Mouse (Mus musculus) spleen, adult 18-20 months (tissue): Measurements from ENCODE around the gene Mphosph8.

Experiments used
- DNase-seq, 2 experiments: peaks; one replicate each; pipeline ENCODE4 v3.0.0; 2022; ENCODE audit warnings: mixed read lengths in 2 of 2

Gene Mphosph8

DNA sequence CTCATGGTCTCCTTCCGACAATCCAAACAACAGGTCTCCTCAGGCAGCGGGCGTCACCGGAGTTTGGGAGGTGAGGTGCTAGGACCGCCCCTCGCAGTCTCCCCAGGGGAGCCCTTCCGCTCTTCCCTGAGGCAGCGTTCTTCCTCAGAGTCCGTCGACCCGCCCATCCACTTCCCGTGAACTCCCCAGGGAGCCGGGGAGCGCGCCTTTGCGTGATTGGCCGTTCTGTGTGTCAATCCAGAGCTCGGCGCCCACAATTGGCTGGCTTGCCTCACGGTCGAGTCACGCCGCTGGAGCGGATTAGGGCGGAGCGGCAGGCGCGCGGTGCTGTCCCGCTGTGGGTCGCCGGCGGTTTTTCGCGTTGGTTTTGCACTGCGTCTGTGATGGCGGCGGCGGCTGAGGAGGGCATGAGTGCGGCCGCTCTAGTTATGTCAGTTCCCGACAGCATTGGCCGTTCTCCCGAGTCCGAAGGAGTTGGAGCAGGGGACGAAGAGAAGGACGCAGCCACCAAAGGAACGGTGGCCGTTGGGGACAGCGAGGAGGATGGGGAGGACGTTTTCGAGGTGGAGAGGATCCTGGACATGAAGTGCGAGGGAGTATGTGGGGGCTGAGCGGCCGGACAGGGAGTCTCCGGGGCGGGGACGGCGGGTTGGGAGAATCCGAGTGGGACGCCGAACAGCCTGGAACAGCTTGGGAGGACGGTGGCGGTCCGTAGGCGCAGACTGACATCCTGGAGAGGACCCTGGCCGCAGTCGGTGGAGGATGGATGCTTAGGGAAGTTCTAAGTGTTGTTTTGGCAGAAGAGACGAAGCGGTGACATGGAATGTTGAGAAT, at the start of gene Mphosph8:
Gene Mphosph8 (plus strand): TSS at position 280 of the 834 bp plus-strand sequence.
- DNase-seq: peak; percentile 99

DNA sequence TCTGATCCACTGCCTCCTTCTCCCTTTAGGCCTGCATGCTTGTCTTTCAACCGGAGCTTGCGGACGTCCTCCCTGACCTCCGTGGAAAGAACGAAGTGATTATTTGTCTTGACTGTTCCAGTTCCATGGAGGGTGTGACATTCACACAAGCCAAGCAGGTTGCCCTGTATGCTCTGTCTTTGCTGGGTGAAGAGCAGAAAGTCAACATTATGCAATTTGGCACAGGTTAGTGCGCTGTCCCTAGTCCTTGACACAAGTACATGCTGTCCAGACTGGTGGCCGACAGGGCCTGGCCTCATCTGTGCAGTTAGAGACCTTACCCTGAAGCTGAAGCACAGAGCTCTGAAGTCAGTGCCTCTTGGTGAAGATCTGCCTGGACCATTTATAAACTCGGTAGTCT, 47.6 kb upstream of the Mphosph8 start:
- no peak for DNase-seq

- DNase-seq: no peak
Observed at GRCm38 (mm10) chr14:56626202-56626601, 41.8 kb upstream of the Mphosph8 start.

GRCm38 (mm10) chr14:56628336-56628735, 39.7 kb upstream of the Mphosph8 start:
- no peak for DNase-seq

GRCm38 (mm10) chr14:56631109-56631508, 36.9 kb upstream of the Mphosph8 start:
- no peak for DNase-seq

DNA sequence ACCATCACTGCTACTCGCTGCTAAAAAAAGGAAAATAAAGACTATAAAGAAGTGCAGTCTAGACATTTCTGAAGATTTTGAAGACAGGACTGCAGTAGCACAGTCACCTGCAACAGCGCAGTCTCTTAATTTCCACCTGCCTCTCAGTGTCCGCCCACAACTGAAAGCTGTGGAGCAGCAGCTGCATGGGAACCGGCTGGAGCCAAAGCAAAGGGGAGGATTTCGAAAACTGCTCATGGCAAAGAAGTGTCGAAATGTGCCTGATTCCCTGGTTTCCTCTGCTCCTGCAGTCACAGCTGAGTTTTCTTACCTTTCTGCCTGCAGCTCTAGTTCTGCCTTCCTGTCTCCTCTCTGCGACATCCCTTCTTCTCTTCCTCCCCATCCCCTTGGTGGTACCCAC, 20.8 kb upstream of the Mphosph8 start:
- DNase-seq: no peak

GRCm38 (mm10) chr14:56649448-56649847, 18.6 kb upstream of the Mphosph8 start:
- no peak for DNase-seq

DNA sequence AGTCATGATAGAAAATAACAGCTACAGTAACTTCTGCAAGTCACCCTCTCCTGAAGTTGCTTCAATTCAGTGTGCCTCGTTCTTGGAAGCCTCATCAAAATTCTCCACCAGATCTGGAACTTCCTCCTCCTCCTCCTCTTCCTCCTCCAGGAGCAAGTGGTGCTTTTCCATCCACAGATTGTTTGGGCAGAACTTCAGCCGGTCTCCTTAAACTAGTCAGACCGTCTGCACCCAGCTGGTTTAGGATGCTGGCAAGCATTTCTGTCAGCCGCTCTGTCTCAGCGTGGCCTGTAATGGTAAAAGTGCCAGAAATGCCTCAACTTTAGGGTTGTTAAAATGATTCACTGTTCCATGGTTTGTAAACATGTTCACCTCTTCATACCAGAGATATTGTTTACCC, 2.4 kb upstream of the Mphosph8 start:
- no peak for DNase-seq

GRCm38 (mm10) chr14:56666909-56667308, 1.1 kb upstream of the Mphosph8 start:
- no peak for DNase-seq

GRCm38 (mm10) chr14:56669046-56669620, 1.1 kb downstream of the Mphosph8 start:
- no peak for DNase-seq

DNA sequence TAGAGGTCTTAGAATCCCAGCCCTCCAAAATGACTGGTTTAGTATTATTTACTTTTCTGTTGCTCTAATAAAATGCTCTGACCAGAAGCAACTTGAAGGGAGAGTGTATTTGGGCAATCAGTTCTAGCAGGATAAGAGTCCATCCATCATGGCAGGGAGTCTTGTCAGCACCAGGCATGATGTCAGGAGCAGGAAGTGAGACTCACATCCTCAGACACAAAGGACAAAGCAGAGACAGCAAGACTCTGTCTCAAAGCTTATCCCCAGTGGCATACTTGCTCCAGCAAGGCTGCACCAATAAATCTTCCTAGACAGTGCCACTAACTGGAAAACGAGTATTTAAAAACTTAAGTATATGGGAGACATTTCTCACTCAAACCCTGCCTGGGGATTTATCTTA, 17.4 kb downstream of the Mphosph8 start:
- DNase-seq: no peak

GRCm38 (mm10) chr14:56689116-56689515, 21.1 kb downstream of the Mphosph8 start:
- no peak for DNase-seq

DNA sequence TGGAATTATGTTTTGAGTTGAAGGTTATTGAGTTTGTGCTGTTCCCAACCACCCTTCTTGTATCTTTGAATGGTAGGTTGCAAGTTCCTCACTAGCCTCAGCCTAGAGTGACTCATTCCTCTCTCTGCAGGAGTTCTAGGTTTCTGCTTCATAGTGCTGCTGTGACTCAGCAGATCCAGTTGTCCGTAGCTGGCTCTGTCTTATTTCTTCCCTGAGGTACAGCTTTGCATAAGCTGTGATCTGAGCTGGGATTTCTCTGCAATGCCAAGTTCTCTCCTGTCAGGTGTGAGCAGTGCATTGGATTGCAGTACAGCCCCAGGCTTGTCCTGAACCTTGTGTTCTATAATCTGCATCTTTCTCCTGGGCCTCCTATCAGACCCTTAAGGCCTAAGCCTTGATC, 21.7 kb downstream of the Mphosph8 start:
- DNase-seq: no peak

GRCm38 (mm10) chr14:56695495-56695894, 27.4 kb downstream of the Mphosph8 start:
- DNase-seq: no peak

DNA sequence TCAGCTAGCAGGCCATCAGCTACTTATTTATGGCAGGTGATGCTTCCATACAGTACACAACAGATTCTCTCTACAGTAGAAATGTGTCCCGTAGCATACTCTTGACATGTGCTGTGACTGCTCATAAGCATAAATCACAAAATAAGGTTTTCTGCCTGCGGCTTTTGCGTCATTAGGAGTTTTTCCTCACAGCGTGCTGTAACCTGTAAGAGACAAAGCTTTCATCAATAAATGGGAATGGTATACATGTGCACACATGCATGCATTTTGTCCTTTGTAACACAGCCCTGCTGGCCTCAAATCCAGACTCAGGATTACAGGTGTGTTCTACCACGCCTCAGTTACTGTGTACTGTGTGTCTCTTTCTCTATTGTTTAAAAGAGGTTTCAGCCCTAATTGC, 29.8 kb downstream of the Mphosph8 start:
- no peak for DNase-seq

DNA sequence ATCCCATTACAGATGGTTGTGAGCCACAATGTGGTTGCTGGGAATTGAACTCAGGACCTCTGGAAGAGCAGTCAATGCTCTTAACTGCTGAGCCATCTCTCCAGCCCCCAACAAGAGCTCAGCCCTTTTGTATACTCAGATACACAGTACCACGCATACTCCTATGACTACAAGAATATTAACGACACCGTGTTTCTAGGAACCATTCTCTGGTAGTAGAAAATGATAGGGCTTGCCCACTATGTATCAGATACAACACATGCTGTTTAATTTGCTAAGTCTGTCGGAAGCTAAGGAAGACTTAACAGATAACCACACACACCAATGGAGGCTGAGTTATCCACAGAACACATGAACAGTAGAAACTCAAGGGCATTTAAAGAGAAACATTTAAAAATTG, 34.6 kb downstream of the Mphosph8 start:
- DNase-seq: no peak

- no peak for DNase-seq
Observed at GRCm38 (mm10) chr14:56705687-56706086, 37.6 kb downstream of the Mphosph8 start.

- DNase-seq: no peak
Observed at GRCm38 (mm10) chr14:56726493-56726892, 58.4 kb downstream of the Mphosph8 start.

GRCm38 (mm10) chr14:56740175-56740574, 72.1 kb downstream of the Mphosph8 start:
- no peak for DNase-seq
